Mouse (Mus musculus) ES-Bruce4 (cell line): ENCODE measurements around the gene Col18a1. TPM values are rescaled to one million over a fixed set of nuclear protein-coding genes. Genes with fewer than 3 reads are reported as not detected.

ENCODE experiments used
- H3K27ac ChIP-seq: 2 replicates; pipeline ENCODE4 v1.5.1; 2012; ENCODE audit warnings: low read length, inconsistent platforms; ENCODE audit not compliant: insufficient read depth
- H3K27me3 ChIP-seq: 2 replicates; pipeline ENCODE4 v1.6.1; 2012; ENCODE audit warnings: mild to moderate bottlenecking, low read length, inconsistent platforms; ENCODE audit not compliant: control insufficient read depth, poor library complexity, insufficient read depth, severe bottlenecking
- H3K36me3 ChIP-seq: 2 replicates; pipeline ENCODE4 v1.6.1; 2012; ENCODE audit warnings: inconsistent platforms, mild to moderate bottlenecking, low read length, moderate library complexity; ENCODE audit not compliant: control insufficient read depth, poor library complexity, insufficient read depth, severe bottlenecking
- H3K4me1 ChIP-seq: one replicate; pipeline ENCODE4 v1.8.1; 2011; ENCODE audit warnings: low read length; ENCODE audit not compliant: control insufficient read depth, insufficient read depth
- H3K4me3 ChIP-seq: 2 replicates; pipeline ENCODE4 v1.5.1; 2011; ENCODE audit warnings: low read depth, mild to moderate bottlenecking, low read length
- H3K9ac ChIP-seq: 2 replicates; pipeline ENCODE4 v1.6.1; 2012; ENCODE audit warnings: low read depth, mild to moderate bottlenecking, inconsistent platforms; ENCODE audit not compliant: poor library complexity, severe bottlenecking
- H3K9me3 ChIP-seq: replicated peaks from 2 replicates; pipeline ENCODE4 v1.6.1; 2012; ENCODE audit warnings: mild to moderate bottlenecking, low read length, inconsistent platforms; ENCODE audit not compliant: control insufficient read depth, poor library complexity, insufficient read depth, severe bottlenecking
- CTCF ChIP-seq: IDR thresholded peaks from one replicate; pipeline ENCODE4 v1.8.1; 2011; ENCODE audit warnings: low read depth, low read length
- EP300 ChIP-seq: IDR thresholded peaks from 2 replicates; pipeline ENCODE4 v1.6.1; 2011; ENCODE audit warnings: low read depth, low read length; ENCODE audit not compliant: insufficient read depth
- POLR2A ChIP-seq: IDR thresholded peaks from one replicate; pipeline ENCODE4 v1.8.1; 2011; ENCODE audit warnings: low read length; ENCODE audit not compliant: insufficient read depth
- polyA plus RNA-seq: library from polyadenylated mRNA; stranded (reverse); fragments of >200 nt; gene quantifications from 2 replicates; pipeline ENCODE4 v1.2.4, GENCODE M21; 2011; ENCODE audit warnings: low read depth; ENCODE audit not compliant: missing spikeins, insufficient read depth, insufficient read length

Col18a1 gene
- polyA plus RNA-seq, 1 experiment, result 273 TPM

DNA sequence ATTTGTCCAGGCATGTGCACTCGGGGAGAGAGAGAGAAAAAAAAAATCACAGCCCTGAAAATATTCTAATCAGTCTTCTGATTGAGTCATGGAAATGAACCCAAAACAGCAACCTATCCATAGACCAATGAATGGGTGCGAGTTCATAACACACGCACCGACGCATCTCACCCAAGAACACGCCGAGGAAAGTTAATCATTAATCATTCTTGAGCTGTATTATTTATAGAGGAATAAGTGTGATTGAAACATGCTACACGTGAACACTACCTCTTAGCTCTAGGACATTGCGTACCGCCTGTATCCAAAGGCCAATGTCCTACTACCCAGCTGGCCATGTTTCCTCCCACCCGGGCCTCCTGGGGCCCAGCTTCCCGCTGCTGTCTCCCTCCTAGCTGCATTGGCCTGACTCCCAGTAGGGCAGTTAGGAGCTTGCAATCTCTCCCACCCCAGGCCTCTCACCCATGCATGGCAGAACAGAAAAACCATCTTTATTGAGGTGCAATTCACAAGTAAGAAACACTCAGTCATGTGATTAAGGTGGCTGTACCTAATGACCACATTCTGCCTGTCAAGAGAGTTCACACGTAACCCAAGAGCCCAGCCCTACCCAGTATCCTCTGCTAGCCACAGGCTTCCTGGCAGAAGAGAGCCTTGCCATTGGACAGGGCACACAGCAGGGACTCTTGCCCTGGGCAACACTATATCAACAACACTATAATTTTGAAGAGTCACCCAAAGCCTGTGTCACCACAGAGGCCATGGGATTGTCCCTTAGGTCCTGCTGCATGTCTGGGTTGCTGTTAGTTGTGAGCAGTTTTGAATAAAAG, 143.8 kb downstream of the Col18a1 start:
- H3K9me3 ChIP-seq, result no peaks in the 10 kb centered on the region
- H3K27ac ChIP-seq, result no peak overlapping the region
- TF ChIP-seq CTCF (no peak), POLR2A (no peak), EP300 (no peak)
- no peak overlapping the region for H3K4me3 ChIP-seq
- no peaks in the 10 kb centered on the region for H3K27me3 ChIP-seq
- H3K36me3 ChIP-seq, result no peaks in the 10 kb centered on the region
- no peak overlapping the region for H3K9ac ChIP-seq
- no peaks in the 10 kb centered on the region for H3K4me1 ChIP-seq

DNA sequence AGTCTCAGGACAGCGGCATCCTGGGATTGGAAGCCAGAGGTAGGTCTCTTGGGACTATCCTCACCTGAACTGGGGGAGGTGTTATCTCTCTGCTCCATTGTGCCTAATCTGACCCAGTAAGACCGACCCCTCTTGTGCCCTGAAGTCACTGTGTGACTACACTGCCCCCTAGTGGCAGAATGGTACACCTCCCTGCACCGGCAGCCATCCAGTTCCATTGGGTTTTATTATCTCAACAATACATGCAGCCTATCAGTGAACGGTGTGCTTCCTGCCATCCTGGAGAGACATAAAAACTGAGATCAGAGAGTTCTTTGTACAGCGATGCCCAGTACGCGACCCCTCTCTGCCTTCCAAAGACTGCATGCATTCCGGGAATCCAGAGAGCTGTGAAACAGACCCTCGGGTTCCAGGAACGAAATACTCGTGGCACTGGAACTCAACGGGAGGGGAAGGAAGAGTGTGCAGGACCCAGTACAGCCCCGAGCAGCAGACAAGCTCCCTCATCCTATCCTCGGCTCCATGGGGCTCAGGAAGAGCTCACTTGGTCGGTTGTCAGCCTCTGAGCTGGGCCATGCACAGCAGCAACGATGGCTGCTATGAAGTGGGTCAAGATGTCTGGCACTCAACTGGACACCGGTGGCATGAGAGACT, 144.8 kb downstream of the Col18a1 start:
- H3K4me1 ChIP-seq, result peaks cover 2% of the 10 kb centered on the region
- no peak overlapping the region for H3K27ac ChIP-seq
- H3K27me3 ChIP-seq, result no peaks in the 10 kb centered on the region
- H3K4me3 ChIP-seq, result peak overlapping the region; percentile 30
- H3K9me3 ChIP-seq, result no peaks in the 10 kb centered on the region
- no peaks in the 10 kb centered on the region for H3K36me3 ChIP-seq
- TF ChIP-seq POLR2A, result no peak
- TF ChIP-seq EP300, result no peak
- TF ChIP-seq CTCF, result peak; percentile 99
- H3K9ac ChIP-seq, result no peak overlapping the region

DNA sequence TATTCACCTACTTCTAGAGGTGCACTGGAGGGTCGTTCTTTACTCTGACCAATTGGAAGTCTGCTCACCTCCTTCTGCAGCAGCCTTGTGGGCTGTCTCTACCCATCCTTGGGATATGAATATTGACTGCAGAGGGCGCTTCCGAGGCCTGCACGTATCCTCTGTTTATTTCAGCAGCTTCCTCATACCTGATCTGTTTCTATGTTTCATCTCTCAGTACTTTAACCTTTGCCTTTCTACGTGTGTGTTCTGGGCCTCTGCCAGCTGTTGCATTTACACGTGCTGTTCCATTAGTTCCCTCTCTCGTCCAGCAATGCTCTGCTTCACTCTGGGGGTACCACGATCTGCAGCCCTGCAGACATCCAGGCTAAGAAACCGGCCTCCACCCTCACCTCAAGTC, 148.7 kb downstream of the Col18a1 start:
- H3K36me3 ChIP-seq, result no peaks in the 10 kb centered on the region
- no peaks in the 10 kb centered on the region for H3K9me3 ChIP-seq
- TF ChIP-seq EP300, result no peak
- TF ChIP-seq POLR2A, result no peak
- no peak for TF ChIP-seq CTCF
- no peaks in the 10 kb centered on the region for H3K27me3 ChIP-seq
- H3K4me3 ChIP-seq, result no peak overlapping the region
- H3K9ac ChIP-seq, result no peak overlapping the region
- no peak overlapping the region for H3K27ac ChIP-seq
- peaks cover 5% of the 10 kb centered on the region for H3K4me1 ChIP-seq

DNA sequence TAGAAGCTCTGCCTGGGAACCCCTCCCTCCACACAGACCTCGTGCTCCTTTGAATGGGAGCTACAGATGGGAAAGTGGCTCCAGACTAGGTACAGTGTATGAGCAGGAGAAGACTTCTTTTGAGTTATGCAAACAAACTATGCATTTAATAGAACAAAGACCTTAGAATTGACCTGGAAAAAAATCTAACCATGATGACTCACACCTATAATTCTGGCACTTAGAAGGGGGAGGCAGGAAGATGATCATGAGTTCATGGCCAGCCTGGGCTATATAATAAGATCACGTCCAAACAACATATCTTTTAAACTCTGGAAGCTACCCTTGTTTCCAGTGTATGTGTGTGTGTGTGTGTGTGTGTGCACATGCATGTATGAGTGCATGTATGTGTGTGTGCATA, 149.3 kb downstream of the Col18a1 start:
- H3K9me3 ChIP-seq, result no peaks in the 10 kb centered on the region
- H3K27me3 ChIP-seq, result no peaks in the 10 kb centered on the region
- H3K4me1 ChIP-seq, result peaks cover 5% of the 10 kb centered on the region
- no peak overlapping the region for H3K9ac ChIP-seq
- TF ChIP-seq CTCF (no peak), POLR2A (no peak), EP300 (no peak)
- H3K4me3 ChIP-seq, result no peak overlapping the region
- H3K27ac ChIP-seq, result no peak overlapping the region
- no peaks in the 10 kb centered on the region for H3K36me3 ChIP-seq

DNA sequence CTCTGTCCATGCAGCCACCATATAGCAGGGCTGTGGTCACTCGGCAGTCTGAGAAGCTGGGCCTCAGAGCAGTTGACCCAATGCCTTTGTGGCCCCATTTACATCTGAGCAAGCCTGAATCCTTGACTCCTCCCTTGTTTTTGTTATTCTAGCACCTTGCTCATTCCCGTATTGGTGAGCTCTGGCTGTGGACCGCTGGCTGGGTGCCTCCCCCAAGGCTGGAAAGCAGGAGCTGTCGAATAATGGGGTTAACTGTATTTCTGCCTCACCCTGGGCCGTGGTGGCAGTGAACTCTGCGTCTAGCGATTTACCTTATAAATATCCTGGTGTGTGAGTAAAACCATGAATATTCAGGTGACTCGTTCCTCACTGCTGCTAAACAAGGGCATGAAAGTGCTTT, 149.8 kb downstream of the Col18a1 start:
- Histone ChIP-seq H3K9ac (no peak overlapping the region), H3K4me3 (no peak overlapping the region), H3K4me1 (peaks cover 5% of the 10 kb centered on the region), H3K27me3 (no peaks in the 10 kb centered on the region), H3K27ac (no peak overlapping the region), H3K9me3 (no peaks in the 10 kb centered on the region), H3K36me3 (no peaks in the 10 kb centered on the region)
- TF ChIP-seq EP300 (peak; percentile 55; the same call in 1 of the 2 replicates), CTCF (no peak), POLR2A (no peak)

DNA sequence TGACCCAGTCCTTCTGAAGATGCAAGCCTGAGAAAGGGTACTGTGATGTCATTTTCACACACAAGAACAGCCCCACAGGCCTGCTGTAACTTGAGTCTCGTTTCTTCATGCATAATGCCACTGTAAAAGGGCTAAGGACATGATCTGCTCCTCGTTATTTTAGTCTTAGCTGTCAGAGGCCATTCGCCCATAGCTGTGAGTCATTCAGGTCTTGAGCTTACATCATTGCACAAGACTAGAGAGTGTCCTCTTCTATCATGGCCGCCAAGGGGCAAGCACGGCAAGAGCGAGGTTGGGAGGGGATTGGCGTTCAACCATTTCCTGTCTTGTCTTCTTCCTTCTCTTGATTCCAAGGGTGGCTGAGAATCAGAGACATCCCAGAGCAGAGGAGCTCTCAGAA, 150.3 kb downstream of the Col18a1 start:
- no peak overlapping the region for H3K4me3 ChIP-seq
- no peaks in the 10 kb centered on the region for H3K27me3 ChIP-seq
- H3K9me3 ChIP-seq, result no peaks in the 10 kb centered on the region
- no peak overlapping the region for H3K27ac ChIP-seq
- TF ChIP-seq POLR2A, result no peak
- no peak for TF ChIP-seq CTCF
- no peak for TF ChIP-seq EP300
- H3K4me1 ChIP-seq, result peaks cover 5% of the 10 kb centered on the region
- H3K9ac ChIP-seq, result no peak overlapping the region
- no peaks in the 10 kb centered on the region for H3K36me3 ChIP-seq
